Mouse (Mus musculus): ENCODE measurements at regions not wholly inside any gene's neighbourhood (a gene's known extent, or its start where the extent isn't known, plus 50 kb on each side); places are given as distances from the start of the nearest gene placed in this dataset.

- no peak for TF ChIP-seq CTCF (IDR thresholded peaks at IDR 0.05)
- no peak for TF ChIP-seq EP300 (IDR thresholded peaks at IDR 0.05)
These were observed 60.8 kb upstream of the Spred2 start for GRCm38 (mm10) chr11:19863327-19863726.
